Mouse (Mus musculus): ENCODE data around the gene Rab11fip4. TPM values are rescaled to one million over a fixed set of nuclear protein-coding genes. Genes with fewer than 3 reads are reported as not detected.

The Rab11fip4 gene
- polyA plus RNA-seq, 1 experiment from 2014 or later, result 0.73 TPM

GRCm38 (mm10) chr11:79575383-79576073 is 15.5 kb upstream of the Rab11fip4 start:
- Histone ChIP-seq H3K27me3 (ENCODE audit: control insufficient read depth, insufficient read depth, low read length) (no peaks in the 10 kb centered on the region), H3K36me3 (ENCODE audit: control insufficient read depth, insufficient read depth, low read length) (peaks cover 2% of the 10 kb centered on the region), H3K4me1 (ENCODE audit: control insufficient read depth, insufficient read depth, low read length) (peaks cover 11% of the 10 kb centered on the region), H3K9me3 (replicated peaks; ENCODE audit: control insufficient read depth, low read length) (no peaks in the 10 kb centered on the region), H3K9ac (ENCODE audit: low read depth, low read length) (no peak overlapping the region), H3K4me3 (ENCODE audit: low read depth, low read length) (no peak overlapping the region), H3K27ac (ENCODE audit: low read depth, low read length) (no peak overlapping the region), H3K4me2 (no peak overlapping the region)
- no peak for ATAC-seq (replicated peaks; ENCODE audit: insufficient number of reproducible peaks, low FRiP score, low TSS enrichment)
- 68% methylated on average over 14 of the region's 14 CpGs for WGBS (ENCODE audit: insufficient replicate concordance)

GRCm38 (mm10) chr11:79577741-79578140 is 13.3 kb upstream of the Rab11fip4 start:
- Histone ChIP-seq H3K9me3 (replicated peaks; ENCODE audit: control insufficient read depth, low read length) (no peaks in the 10 kb centered on the region), H3K27ac (ENCODE audit: low read depth, low read length) (no peak overlapping the region), H3K9ac (ENCODE audit: low read depth, low read length) (no peak overlapping the region), H3K4me3 (ENCODE audit: low read depth, low read length) (no peak overlapping the region), H3K27me3 (ENCODE audit: control insufficient read depth, insufficient read depth, low read length) (no peaks in the 10 kb centered on the region), H3K4me2 (no peak overlapping the region), H3K4me1 (ENCODE audit: control insufficient read depth, insufficient read depth, low read length) (peaks cover 11% of the 10 kb centered on the region), H3K36me3 (ENCODE audit: control insufficient read depth, insufficient read depth, low read length) (peaks cover 2% of the 10 kb centered on the region; the same call in 1 of the 2 replicates)
- 43% methylated on average over 5 of the region's 5 CpGs for WGBS (ENCODE audit: insufficient replicate concordance)
- no peak for ATAC-seq (replicated peaks; ENCODE audit: insufficient number of reproducible peaks, low FRiP score, low TSS enrichment)

- 46% methylated on average over 4 of the region's 4 CpGs for WGBS (ENCODE audit: insufficient replicate concordance)
- H3K4me2 ChIP-seq, result no peak overlapping the region
- H3K27ac ChIP-seq (ENCODE audit: low read depth, low read length), result no peak overlapping the region
- peaks cover 3% of the 10 kb centered on the region; the same call in 1 of the 2 replicates for H3K4me1 ChIP-seq (ENCODE audit: control insufficient read depth, insufficient read depth, low read length)
- H3K27me3 ChIP-seq (ENCODE audit: control insufficient read depth, insufficient read depth, low read length), result no peaks in the 10 kb centered on the region
- H3K36me3 ChIP-seq (ENCODE audit: control insufficient read depth, insufficient read depth, low read length), result no peaks in the 10 kb centered on the region; the same call in 1 of the 2 replicates
- no peak overlapping the region for H3K9ac ChIP-seq (ENCODE audit: low read depth, low read length)
- H3K4me3 ChIP-seq (ENCODE audit: low read depth, low read length), result no peak overlapping the region
- no peak for ATAC-seq (replicated peaks; ENCODE audit: insufficient number of reproducible peaks, low FRiP score, low TSS enrichment)
- no peaks in the 10 kb centered on the region for H3K9me3 ChIP-seq (replicated peaks; ENCODE audit: control insufficient read depth, low read length)
Measured at GRCm38 (mm10) chr11:79580660-79581059, 10.4 kb upstream of the Rab11fip4 start.

- Histone ChIP-seq H3K27ac (ENCODE audit: low read depth, low read length) (no peak overlapping the region), H3K9ac (ENCODE audit: low read depth, low read length) (no peak overlapping the region), H3K4me1 (ENCODE audit: control insufficient read depth, insufficient read depth, low read length) (peaks cover 3% of the 10 kb centered on the region; the same call in 1 of the 2 replicates), H3K4me2 (no peak overlapping the region), H3K4me3 (ENCODE audit: low read depth, low read length) (no peak overlapping the region), H3K27me3 (ENCODE audit: control insufficient read depth, insufficient read depth, low read length) (no peaks in the 10 kb centered on the region; the same call in 1 of the 2 replicates), H3K36me3 (ENCODE audit: control insufficient read depth, insufficient read depth, low read length) (no peaks in the 10 kb centered on the region; the same call in 1 of the 2 replicates), H3K9me3 (replicated peaks; ENCODE audit: control insufficient read depth, low read length) (no peaks in the 10 kb centered on the region)
- 83% methylated on average over 6 of the region's 6 CpGs for WGBS (ENCODE audit: insufficient replicate concordance)
- no peak for ATAC-seq (replicated peaks; ENCODE audit: insufficient number of reproducible peaks, low FRiP score, low TSS enrichment)
Measured at GRCm38 (mm10) chr11:79581257-79581656, 9.8 kb upstream of the Rab11fip4 start.

- no peak overlapping the region for H3K4me2 ChIP-seq
- peaks cover 13% of the 10 kb centered on the region for H3K27me3 ChIP-seq (ENCODE audit: control insufficient read depth, insufficient read depth, low read length)
- WGBS (ENCODE audit: insufficient replicate concordance), result 12% methylated on average over 5 of the region's 5 CpGs
- H3K36me3 ChIP-seq (ENCODE audit: control insufficient read depth, insufficient read depth, low read length), result no peaks in the 10 kb centered on the region
- no peak for ATAC-seq (replicated peaks; ENCODE audit: insufficient number of reproducible peaks, low FRiP score, low TSS enrichment)
- H3K27ac ChIP-seq (ENCODE audit: low read depth, low read length), result no peak overlapping the region
- no peak overlapping the region for H3K9ac ChIP-seq (ENCODE audit: low read depth, low read length)
- H3K9me3 ChIP-seq (replicated peaks; ENCODE audit: control insufficient read depth, low read length), result no peaks in the 10 kb centered on the region
- H3K4me1 ChIP-seq (ENCODE audit: control insufficient read depth, insufficient read depth, low read length), result peaks cover 3% of the 10 kb centered on the region; the same call in 1 of the 2 replicates
- H3K4me3 ChIP-seq (ENCODE audit: low read depth, low read length), result no peak overlapping the region
Measured at GRCm38 (mm10) chr11:79584191-79584590, 6.8 kb upstream of the Rab11fip4 start.

- Histone ChIP-seq H3K4me1 (ENCODE audit: control insufficient read depth, insufficient read depth, low read length) (peaks cover 6% of the 10 kb centered on the region), H3K27me3 (ENCODE audit: control insufficient read depth, insufficient read depth, low read length) (peaks cover 59% of the 10 kb centered on the region), H3K9ac (ENCODE audit: low read depth, low read length) (no peak overlapping the region), H3K27ac (ENCODE audit: low read depth, low read length) (no peak overlapping the region), H3K9me3 (replicated peaks; ENCODE audit: control insufficient read depth, low read length) (no peaks in the 10 kb centered on the region), H3K4me3 (ENCODE audit: low read depth, low read length) (no peak overlapping the region), H3K36me3 (ENCODE audit: control insufficient read depth, insufficient read depth, low read length) (no peaks in the 10 kb centered on the region), H3K4me2 (no peak overlapping the region)
- WGBS (ENCODE audit: insufficient replicate concordance), result 40% methylated on average over 14 of the region's 14 CpGs
- ATAC-seq (replicated peaks; ENCODE audit: insufficient number of reproducible peaks, low FRiP score, low TSS enrichment), result no peak
Measured at GRCm38 (mm10) chr11:79589317-79590075, 1.5 kb upstream of the Rab11fip4 start.

- Histone ChIP-seq H3K9ac (ENCODE audit: low read depth, low read length) (0 out of 2 replicates have a peak overlapping the region, but pooled peaks have one; percentile 43), H3K4me2 (peak overlapping the region; percentile 97), H3K9me3 (replicated peaks; ENCODE audit: control insufficient read depth, low read length) (no peaks in the 10 kb centered on the region), H3K27ac (ENCODE audit: low read depth, low read length) (no peak overlapping the region), H3K36me3 (ENCODE audit: control insufficient read depth, insufficient read depth, low read length) (no peaks in the 10 kb centered on the region), H3K4me1 (ENCODE audit: control insufficient read depth, insufficient read depth, low read length) (peaks cover 6% of the 10 kb centered on the region), H3K27me3 (ENCODE audit: control insufficient read depth, insufficient read depth, low read length) (peaks cover 59% of the 10 kb centered on the region), H3K4me3 (ENCODE audit: low read depth, low read length) (peak overlapping the region; percentile 56)
- no peak for ATAC-seq (replicated peaks; ENCODE audit: insufficient number of reproducible peaks, low FRiP score, low TSS enrichment)
- 31% methylated on average over 5 of the region's 5 CpGs for WGBS (ENCODE audit: insufficient replicate concordance)
Measured at GRCm38 (mm10) chr11:79591591-79591975, 571 bp downstream of the Rab11fip4 start.

GRCm38 (mm10) chr11:79593495-79593894 is 2.5 kb downstream of the Rab11fip4 start:
- peaks cover 53% of the 10 kb centered on the region for H3K27me3 ChIP-seq (ENCODE audit: control insufficient read depth, insufficient read depth, low read length)
- H3K4me3 ChIP-seq (ENCODE audit: low read depth, low read length), result no peak overlapping the region
- ATAC-seq (replicated peaks; ENCODE audit: insufficient number of reproducible peaks, low FRiP score, low TSS enrichment), result no peak
- H3K9ac ChIP-seq (ENCODE audit: low read depth, low read length), result no peak overlapping the region
- peaks cover 6% of the 10 kb centered on the region for H3K4me1 ChIP-seq (ENCODE audit: control insufficient read depth, insufficient read depth, low read length)
- H3K27ac ChIP-seq (ENCODE audit: low read depth, low read length), result no peak overlapping the region
- 31% methylated on average over 11 of the region's 11 CpGs for WGBS (ENCODE audit: insufficient replicate concordance)
- no peaks in the 10 kb centered on the region for H3K36me3 ChIP-seq (ENCODE audit: control insufficient read depth, insufficient read depth, low read length)
- no peak overlapping the region for H3K4me2 ChIP-seq
- H3K9me3 ChIP-seq (replicated peaks; ENCODE audit: control insufficient read depth, low read length), result no peaks in the 10 kb centered on the region
